Mouse (Mus musculus) liver, embryonic 15.5 days (tissue): ENCODE data around the gene Cog5. TPM values are rescaled to one million over a fixed set of nuclear protein-coding genes. Genes with fewer than 3 reads are reported as not detected.
A peak's percentile ranks its signal among the peaks of the same experiment; 100 is the strongest.

Experiments
- ATAC-seq: fragments of 200-750 bp; cut with Nextera tagmentation; 2 replicates; pipeline ENCODE4 v1.8.0; 2017; ENCODE audit warnings: moderate number of reproducible peaks, mild to moderate bottlenecking, moderate library complexity; ENCODE audit not compliant: insufficient read depth
- H3K27ac ChIP-seq: fragments of 300-500 bp; sonication (generic); replicated peaks from 2 replicates; pipeline ENCODE4 v1.5.1; 2015; ENCODE audit warnings: mild to moderate bottlenecking, inconsistent platforms
- H3K27me3 ChIP-seq: fragments of 300-500 bp; sonication (generic); 2 replicates; pipeline ENCODE4 v1.6.1; 2015; ENCODE audit warnings: mild to moderate bottlenecking, inconsistent platforms
- H3K36me3 ChIP-seq: fragments of 300-500 bp; sonication (generic); replicated peaks from 2 replicates; pipeline ENCODE4 v1.6.1; 2015; ENCODE audit warnings: moderate library complexity, mild to moderate bottlenecking, inconsistent platforms
- H3K4me1 ChIP-seq: fragments of 300-500 bp; sonication (generic); replicated peaks from 2 replicates; pipeline ENCODE4 v1.6.1; 2015; ENCODE audit warnings: inconsistent platforms
- H3K4me2 ChIP-seq: fragments of 300-500 bp; sonication (generic); 2 replicates; pipeline ENCODE4 v1.6.1; 2015; ENCODE audit warnings: moderate library complexity, mild to moderate bottlenecking, inconsistent platforms
- H3K4me3 ChIP-seq: fragments of 300-500 bp; sonication (generic); replicated peaks from 2 replicates; pipeline ENCODE4 v1.5.1; 2015; ENCODE audit warnings: mild to moderate bottlenecking, inconsistent platforms
- H3K9ac ChIP-seq: fragments of 300-500 bp; sonication (generic); 2 replicates; pipeline ENCODE4 v1.6.1; 2015; ENCODE audit warnings: moderate library complexity, mild to moderate bottlenecking, inconsistent platforms
- H3K9me3 ChIP-seq: fragments of 300-500 bp; sonication (generic); replicated peaks from 2 replicates; pipeline ENCODE4 v1.6.1; 2016; ENCODE audit warnings: inconsistent platforms
- WGBS: fragments of 180-500 bp; shearing (Covaris S2); methylation state at CpG from one replicate; pipeline ENCODE4 v1.1.7; 2015; ENCODE audit warnings: mixed read lengths; ENCODE audit not compliant: insufficient replicate concordance; 5-methylcytosine and 5-hydroxymethylcytosine counted together
- polyA plus RNA-seq: library from polyadenylated mRNA; unstranded; fragments of >200 nt; fragmentation: Nextera tagmentation; extraction: Ambion mirVana; gene quantifications from 2 replicates; pipeline ENCODE4 v1.2.1, GENCODE M21; 2015

Cog5 gene
- polyA plus RNA-seq, 1 experiment from 2014 or later, result 6.8 TPM

DNA sequence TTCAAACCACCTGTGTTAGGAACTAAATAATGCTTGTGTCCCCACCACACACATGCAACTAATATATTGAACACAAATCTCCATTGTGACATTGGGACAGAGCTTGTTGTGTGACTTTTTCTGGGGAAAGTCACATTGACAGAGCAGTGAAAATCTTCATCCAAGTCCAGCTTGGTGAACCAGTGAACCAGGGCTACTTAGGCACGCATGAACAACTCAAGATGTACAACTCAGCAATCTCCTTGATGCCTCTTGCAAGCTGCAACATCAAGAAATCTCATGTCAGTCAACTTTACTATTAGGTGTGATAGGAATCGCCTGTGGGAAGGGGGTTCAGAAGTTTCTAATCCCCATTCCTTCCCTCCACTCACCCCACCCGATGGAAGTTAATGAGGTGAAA, 169.0 kb downstream of the Cog5 start:
- H3K4me1 ChIP-seq, result no peaks in the 10 kb centered on the region
- H3K9ac ChIP-seq, result no peak overlapping the region
- no peak for ATAC-seq
- no peak overlapping the region for H3K27ac ChIP-seq
- no peak overlapping the region for H3K4me2 ChIP-seq
- 73% methylated on average over 3 of the region's 3 CpGs for WGBS
- H3K9me3 ChIP-seq, result no peaks in the 10 kb centered on the region
- no peaks in the 10 kb centered on the region for H3K36me3 ChIP-seq
- no peak overlapping the region for H3K4me3 ChIP-seq
- H3K27me3 ChIP-seq, result no peaks in the 10 kb centered on the region

GRCm38 (mm10) chr12:31824831-31825230, 170.2 kb downstream of the Cog5 start:
- Histone ChIP-seq H3K4me1 (no peaks in the 10 kb centered on the region), H3K36me3 (no peaks in the 10 kb centered on the region), H3K9me3 (no peaks in the 10 kb centered on the region), H3K4me2 (no peak overlapping the region), H3K27ac (no peak overlapping the region), H3K27me3 (no peaks in the 10 kb centered on the region), H3K9ac (no peak overlapping the region), H3K4me3 (no peak overlapping the region)
- no peak for ATAC-seq
- 70% methylated on average over 5 of the region's 5 CpGs for WGBS

DNA sequence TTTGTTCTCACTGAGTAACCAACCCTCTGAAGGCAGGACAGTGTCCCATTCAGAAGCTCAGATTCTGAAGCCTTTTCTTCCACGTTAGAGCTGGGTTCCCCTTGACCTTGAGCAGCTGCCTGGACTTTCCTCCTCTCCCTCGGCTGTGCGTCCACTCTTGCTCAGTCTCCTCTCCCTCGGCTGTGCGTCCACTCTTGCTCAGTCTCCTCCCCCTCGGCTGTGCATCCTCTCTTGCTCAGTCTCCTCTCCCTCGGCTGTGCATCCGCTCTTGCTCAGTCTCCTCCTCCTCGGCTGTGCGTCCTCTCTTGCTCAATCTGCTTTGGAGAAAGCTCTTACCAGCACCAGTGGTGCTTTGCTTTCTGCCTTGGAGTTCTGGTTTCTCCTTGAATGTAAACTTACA, 171.2 kb downstream of the Cog5 start:
- H3K9ac ChIP-seq, result no peak overlapping the region
- no peaks in the 10 kb centered on the region for H3K4me1 ChIP-seq
- H3K9me3 ChIP-seq, result no peaks in the 10 kb centered on the region
- no peaks in the 10 kb centered on the region for H3K36me3 ChIP-seq
- no peak overlapping the region for H3K4me3 ChIP-seq
- WGBS, result 68% methylated on average over 10 of the region's 10 CpGs
- H3K27ac ChIP-seq, result no peak overlapping the region
- no peak overlapping the region for H3K4me2 ChIP-seq
- no peaks in the 10 kb centered on the region for H3K27me3 ChIP-seq
- no peak for ATAC-seq

DNA sequence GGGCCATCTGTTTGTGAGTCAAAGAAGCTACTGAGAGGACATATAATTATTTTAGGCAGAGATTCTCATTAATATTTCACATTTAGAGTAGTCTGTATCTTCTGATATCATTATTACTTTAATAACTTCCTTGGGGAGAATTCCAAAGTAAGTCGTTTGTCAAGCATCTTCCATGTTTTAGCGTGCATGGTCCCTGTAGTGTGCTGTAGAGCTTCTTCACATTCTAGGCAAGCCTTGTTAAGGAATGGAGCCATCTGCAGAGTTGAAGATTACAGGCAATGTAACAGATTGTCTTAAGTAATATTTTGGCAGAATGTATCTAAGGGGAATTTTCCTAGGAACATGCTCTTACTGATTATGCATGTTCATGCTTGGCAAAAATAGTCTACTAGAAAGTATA, 171.8 kb downstream of the Cog5 start:
- no peak overlapping the region for H3K4me2 ChIP-seq
- no peak overlapping the region for H3K27ac ChIP-seq
- no peak for ATAC-seq
- no peak overlapping the region for H3K9ac ChIP-seq
- H3K36me3 ChIP-seq, result no peaks in the 10 kb centered on the region
- H3K27me3 ChIP-seq, result no peaks in the 10 kb centered on the region
- no peaks in the 10 kb centered on the region for H3K4me1 ChIP-seq
- no peaks in the 10 kb centered on the region for H3K9me3 ChIP-seq
- 82% methylated on average over 2 of the region's 2 CpGs for WGBS
- no peak overlapping the region for H3K4me3 ChIP-seq

DNA sequence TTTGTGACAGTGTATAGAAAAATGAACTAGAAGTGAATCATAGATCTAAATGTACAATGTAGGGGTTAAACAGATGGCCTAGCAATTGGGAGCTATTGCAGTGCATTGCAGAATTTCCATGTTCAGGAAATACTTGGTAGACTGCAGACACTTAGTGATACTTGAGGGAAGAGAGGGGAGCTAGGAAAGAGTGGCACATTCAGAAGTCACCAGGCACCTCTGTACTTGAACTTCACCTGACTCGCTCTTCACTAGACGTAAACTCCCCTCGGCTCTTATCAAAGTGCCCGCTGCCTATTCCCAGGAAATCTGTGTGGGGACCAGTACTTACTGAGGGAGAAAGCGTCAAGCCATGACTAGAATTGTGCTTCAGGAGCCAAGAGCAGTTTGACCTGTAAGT, 180.8 kb downstream of the Cog5 start:
- Histone ChIP-seq H3K4me3 (no peak overlapping the region), H3K9me3 (no peaks in the 10 kb centered on the region), H3K27me3 (no peaks in the 10 kb centered on the region), H3K36me3 (no peaks in the 10 kb centered on the region), H3K9ac (no peak overlapping the region), H3K4me2 (no peak overlapping the region), H3K27ac (no peak overlapping the region), H3K4me1 (no peaks in the 10 kb centered on the region)
- 77% methylated on average over 5 of the region's 5 CpGs for WGBS
- no peak for ATAC-seq

GRCm38 (mm10) chr12:31836211-31836610, 181.5 kb downstream of the Cog5 start:
- H3K27me3 ChIP-seq, result no peaks in the 10 kb centered on the region
- H3K27ac ChIP-seq, result no peak overlapping the region
- H3K9me3 ChIP-seq, result no peaks in the 10 kb centered on the region
- ATAC-seq, result no peak
- no peak overlapping the region for H3K4me2 ChIP-seq
- H3K9ac ChIP-seq, result no peak overlapping the region
- H3K4me3 ChIP-seq, result no peak overlapping the region
- H3K4me1 ChIP-seq, result no peaks in the 10 kb centered on the region
- WGBS, result 50% methylated on average over 1 of the region's 1 CpGs
- no peaks in the 10 kb centered on the region for H3K36me3 ChIP-seq

- H3K4me1 ChIP-seq, result no peaks in the 10 kb centered on the region
- H3K9me3 ChIP-seq, result no peaks in the 10 kb centered on the region
- H3K27ac ChIP-seq, result no peak overlapping the region
- no peak overlapping the region for H3K4me2 ChIP-seq
- no peak overlapping the region for H3K9ac ChIP-seq
- no peaks in the 10 kb centered on the region for H3K36me3 ChIP-seq
- ATAC-seq, result no peak
- no peak overlapping the region for H3K4me3 ChIP-seq
- no peaks in the 10 kb centered on the region for H3K27me3 ChIP-seq
These were observed 183.9 kb downstream of the Cog5 start for GRCm38 (mm10) chr12:31838521-31838920.

DNA sequence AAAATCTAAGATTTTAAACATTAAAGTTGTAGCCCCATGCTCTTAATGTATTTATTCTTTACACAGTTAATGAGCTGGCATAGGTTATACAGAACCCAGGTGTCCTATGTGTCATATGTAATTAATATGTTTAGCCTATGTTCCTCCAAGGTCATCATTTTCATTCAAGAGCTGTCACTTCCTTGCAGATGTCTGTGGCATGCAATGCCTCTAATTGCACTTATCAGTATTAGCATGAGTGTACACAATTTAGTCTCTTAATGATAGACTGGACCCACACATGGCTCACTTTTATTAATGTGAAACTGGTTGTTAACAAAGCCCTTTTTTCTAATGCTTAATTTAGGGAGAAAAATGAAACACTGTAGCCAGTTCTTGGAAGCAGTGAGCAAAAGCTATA, 184.6 kb downstream of the Cog5 start:
- Histone ChIP-seq H3K4me1 (no peaks in the 10 kb centered on the region), H3K9me3 (no peaks in the 10 kb centered on the region), H3K36me3 (no peaks in the 10 kb centered on the region), H3K27me3 (no peaks in the 10 kb centered on the region), H3K4me2 (no peak overlapping the region), H3K9ac (no peak overlapping the region), H3K27ac (no peak overlapping the region), H3K4me3 (no peak overlapping the region)
- no peak for ATAC-seq

GRCm38 (mm10) chr12:31846077-31846476, 191.4 kb downstream of the Cog5 start:
- Histone ChIP-seq H3K4me1 (peaks cover 8% of the 10 kb centered on the region), H3K27me3 (no peaks in the 10 kb centered on the region), H3K27ac (no peak overlapping the region), H3K9ac (no peak overlapping the region), H3K36me3 (no peaks in the 10 kb centered on the region), H3K4me2 (no peak overlapping the region), H3K4me3 (no peak overlapping the region), H3K9me3 (no peaks in the 10 kb centered on the region)
- no peak for ATAC-seq
- 80% methylated on average over 3 of the region's 3 CpGs for WGBS

- ATAC-seq, result no peak
- Histone ChIP-seq H3K4me3 (0 out of 2 replicates have a peak overlapping the region, but pooled peaks have one; percentile 4), H3K36me3 (no peaks in the 10 kb centered on the region), H3K4me1 (peaks cover 8% of the 10 kb centered on the region), H3K9me3 (no peaks in the 10 kb centered on the region), H3K27ac (no peak overlapping the region), H3K27me3 (no peaks in the 10 kb centered on the region), H3K9ac (no peak overlapping the region), H3K4me2 (peak overlapping the region; percentile 35; the same call in 1 of the 2 replicates)
- 77% methylated on average over 5 of the region's 5 CpGs for WGBS
These were observed 194.2 kb downstream of the Cog5 start for GRCm38 (mm10) chr12:31848630-31849415.

DNA sequence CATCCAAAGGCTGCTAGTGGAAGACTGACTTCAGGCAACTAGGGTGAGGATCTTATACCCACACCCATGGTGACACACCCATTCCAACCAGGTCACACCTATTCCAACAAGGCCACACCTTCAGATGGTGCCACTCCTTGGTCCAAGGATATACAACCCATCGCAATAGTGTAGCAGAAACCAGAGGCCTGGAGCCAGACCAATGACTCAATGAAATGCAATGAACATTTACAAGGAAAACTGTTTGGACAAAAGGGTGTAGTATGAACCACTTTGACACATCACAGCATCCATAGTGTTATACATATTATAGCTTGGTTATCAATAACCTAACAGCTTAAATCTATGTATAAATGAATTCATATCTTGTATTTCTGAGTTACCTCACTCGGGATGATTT, 194.9 kb downstream of the Cog5 start:
- Histone ChIP-seq H3K4me1 (peaks cover 8% of the 10 kb centered on the region), H3K27me3 (no peaks in the 10 kb centered on the region), H3K4me3 (no peak overlapping the region), H3K9ac (no peak overlapping the region), H3K27ac (no peak overlapping the region), H3K36me3 (no peaks in the 10 kb centered on the region), H3K4me2 (no peak overlapping the region), H3K9me3 (no peaks in the 10 kb centered on the region)
- 79% methylated on average over 2 of the region's 2 CpGs for WGBS
- ATAC-seq, result no peak

- Histone ChIP-seq H3K4me1 (peaks cover 2% of the 10 kb centered on the region), H3K9ac (no peak overlapping the region), H3K9me3 (no peaks in the 10 kb centered on the region), H3K27me3 (no peaks in the 10 kb centered on the region), H3K4me3 (no peak overlapping the region), H3K4me2 (no peak overlapping the region), H3K27ac (no peak overlapping the region), H3K36me3 (no peaks in the 10 kb centered on the region)
- ATAC-seq, result no peak
- 52% methylated on average over 3 of the region's 3 CpGs for WGBS
These were observed 199.4 kb downstream of the Cog5 start for GRCm38 (mm10) chr12:31854039-31854438.
